Mouse (Mus musculus) heart, postnatal 4 days (tissue): Measurements from ENCODE around the gene Stab1. TPM values are rescaled to one million over a fixed set of nuclear protein-coding genes. Genes with fewer than 3 reads are reported as not detected.

Experiments
- DNase-seq: peaks from one replicate; pipeline ENCODE4 v3.0.0; 2021
- total RNA-seq, 2 experiments: library from RNA; stranded (reverse); gene quantifications; 2 replicates each; pipeline ENCODE4 v1.2.3; 2021

Gene Stab1
- total RNA-seq, 2 experiments from 2014 or later: 77.1 to 84.3 TPM

DNA sequence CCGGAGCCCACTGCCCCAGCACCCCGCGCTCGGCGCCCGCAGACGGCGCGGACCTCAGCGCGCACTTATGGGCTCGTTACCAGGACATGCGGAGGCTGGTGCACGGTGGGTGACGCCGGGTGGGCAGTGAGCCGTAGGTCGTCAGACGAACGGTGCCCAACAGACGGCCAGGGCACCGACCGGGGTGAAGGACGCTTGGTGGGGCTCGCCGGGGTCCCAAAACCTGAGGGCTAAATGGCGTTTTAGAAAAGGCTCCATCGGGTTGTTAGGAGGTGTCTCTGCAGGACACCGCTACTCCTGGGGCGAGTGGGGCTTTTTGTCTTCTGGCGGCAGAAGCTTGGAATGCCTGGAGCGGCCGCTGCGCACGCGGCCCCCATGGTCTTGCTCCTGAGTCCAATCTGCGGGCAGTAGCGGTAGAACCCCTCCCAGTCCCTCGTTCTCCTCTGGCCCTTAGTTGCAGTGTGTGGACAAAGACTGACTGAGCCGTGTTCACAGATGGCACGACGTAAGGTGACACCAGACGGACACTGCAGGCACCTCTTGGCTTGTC, 37.1 kb downstream of the Stab1 start:
- peak; percentile 44 for DNase-seq

GRCm38 (mm10) chr14:31130236-31131220, 37.9 kb downstream of the Stab1 start, which contains the start of gene Nt5dc2:
Nt5dc2 (plus strand) TSS chr14:31131053.
- peak; percentile 94 for DNase-seq

DNA sequence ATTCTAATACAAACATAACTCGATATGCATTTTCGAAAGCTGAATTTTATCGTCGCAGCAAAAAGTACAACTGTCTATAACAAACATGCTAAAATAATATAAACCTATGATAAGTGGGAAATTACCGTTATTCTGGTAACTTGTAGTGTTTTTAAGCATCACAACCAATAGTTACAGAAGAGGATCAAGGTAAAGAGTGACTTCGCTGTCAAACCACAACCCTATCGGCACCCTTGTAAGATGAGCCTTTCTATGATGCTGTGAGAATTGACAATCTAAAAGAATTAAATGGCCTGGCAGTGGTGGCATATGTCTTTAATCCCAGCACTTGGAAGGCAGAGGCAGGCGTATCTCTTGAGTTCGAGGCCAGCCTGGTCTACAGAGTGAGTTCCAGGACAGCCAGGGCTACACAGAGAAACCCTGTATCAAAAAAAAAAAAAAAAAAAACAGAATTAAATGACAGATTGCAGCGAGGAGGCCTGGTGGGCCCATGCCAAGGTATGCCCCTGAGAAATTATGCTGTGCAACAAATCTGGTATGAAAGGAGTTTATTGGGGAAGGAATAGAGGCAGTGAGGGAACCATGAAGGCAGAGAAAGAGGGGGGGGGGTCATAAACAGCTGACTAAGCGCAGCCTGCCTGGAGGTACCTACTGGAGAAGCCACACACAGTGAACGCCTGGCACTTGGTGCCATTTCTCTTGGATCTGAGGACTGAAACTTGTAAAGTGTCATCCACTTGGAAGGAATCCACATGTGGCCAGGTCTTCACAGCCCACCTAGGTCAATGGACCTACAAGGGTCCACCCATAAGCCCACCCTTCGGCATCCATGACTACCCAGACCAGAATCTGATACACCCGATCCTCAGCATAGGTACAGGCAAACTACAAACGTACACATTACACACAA, 38.9 kb downstream of the Stab1 start:
- DNase-seq: peak; percentile 7

- peak; percentile 98 for DNase-seq
These were observed 39.6 kb downstream of the Stab1 start, which contains the start of gene Smim4 for GRCm38 (mm10) chr14:31128826-31129219. Smim4 (minus strand) TSS chr14:31128956.

- peak; percentile 73 for DNase-seq
These were observed 40.2 kb downstream of the Stab1 start for GRCm38 (mm10) chr14:31128101-31128825.

GRCm38 (mm10) chr14:31126826-31127225, 41.6 kb downstream of the Stab1 start:
- DNase-seq: peak; percentile 3

GRCm38 (mm10) chr14:31125106-31126075, 43.0 kb downstream of the Stab1 start:
- DNase-seq: peak; percentile 10

- no peak for DNase-seq
These were observed 52.9 kb downstream of the Stab1 start for GRCm38 (mm10) chr14:31115522-31115921.

DNA sequence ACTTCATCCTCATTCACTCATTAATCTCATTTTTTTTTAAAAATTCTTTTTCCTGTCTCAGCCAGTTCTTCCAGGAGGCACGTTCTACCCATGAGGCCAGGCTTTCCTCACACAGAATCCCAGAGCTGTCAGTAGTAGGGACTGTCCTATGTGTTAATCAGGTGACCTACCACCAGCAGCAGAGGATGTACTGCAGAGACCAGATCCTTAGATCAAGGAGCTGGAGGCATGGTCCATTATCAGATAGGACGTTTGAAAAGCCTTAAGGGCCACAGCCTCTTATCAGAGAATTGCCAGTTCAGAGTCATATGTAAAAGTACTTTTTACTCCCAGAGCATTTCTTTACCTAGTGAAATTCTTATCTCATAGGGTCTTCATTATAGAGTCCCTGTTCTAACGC, 54.4 kb downstream of the Stab1 start:
- no peak for DNase-seq

- DNase-seq: no peak
These were observed 56.3 kb downstream of the Stab1 start for GRCm38 (mm10) chr14:31112187-31112586.

GRCm38 (mm10) chr14:31110613-31111012, 57.8 kb downstream of the Stab1 start:
- DNase-seq: no peak

- no peak for DNase-seq
These were observed 63.3 kb downstream of the Stab1 start for GRCm38 (mm10) chr14:31105156-31105555.

DNA sequence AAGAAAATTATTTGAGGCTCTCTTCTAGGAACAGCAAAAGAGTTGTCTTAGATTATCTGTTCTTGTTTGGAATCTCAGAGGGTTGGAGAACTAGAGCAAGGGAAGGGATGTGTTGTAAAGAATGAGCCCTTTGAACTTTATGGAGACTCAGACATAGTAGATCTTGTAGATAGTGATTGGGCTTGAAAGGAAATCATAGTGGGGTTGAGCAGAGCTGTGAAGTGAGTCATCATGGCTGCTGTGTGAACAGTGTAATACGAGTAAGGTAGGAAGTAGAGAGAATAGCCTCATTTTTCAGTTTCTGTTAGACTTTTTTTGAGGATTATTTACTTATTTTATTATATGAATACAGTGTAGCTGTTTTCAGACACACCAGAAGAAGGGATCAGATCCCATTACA, 78.5 kb downstream of the Stab1 start:
- DNase-seq: no peak

Other genes starting within 250 kb of the Stab1 start
- gene Itih3, start 244.9 kb downstream of the Stab1 start, total RNA-seq: under 1 TPM; 0.55 to 0.74 TPM
- gene Itih1, start 225.4 kb downstream of the Stab1 start, total RNA-seq: not detected
- gene Nek4, start 217.3 kb downstream of the Stab1 start, total RNA-seq: 1 to 10 TPM; 3.6 to 4.6 TPM
- gene Glt8d1, start 167.2 kb downstream of the Stab1 start, total RNA-seq: 10 to 100 TPM; 31.2 to 32.3 TPM
- gene Spcs1, start 167.0 kb downstream of the Stab1 start, total RNA-seq: 100 to 1,000 TPM; 176 to 181 TPM
- 100 to 1,000 TPM in 1 of 2 experiments, 10 to 100 TPM in 1; 97.2 to 101 TPM for gene Pbrm1, start 149.5 kb downstream of the Stab1 start, total RNA-seq
- gene Gnl3, start 149.5 kb downstream of the Stab1 start, total RNA-seq: 10 to 100 TPM; 37.9 to 41.4 TPM
- 10 to 100 TPM; 80.5 to 91.4 TPM for gene Smim4, start 39.7 kb downstream of the Stab1 start, total RNA-seq
- gene Nt5dc2, start 37.6 kb downstream of the Stab1 start, total RNA-seq: 10 to 100 TPM; 91.8 to 93.8 TPM
- 1,000 to 10,000 TPM; 5,292 to 5,773 TPM for gene Tnnc1, start 39.7 kb upstream of the Stab1 start, total RNA-seq
- gene Nisch, start 48.3 kb upstream of the Stab1 start, total RNA-seq: 100 to 1,000 TPM; 301 to 310 TPM
- 10 to 100 TPM in 1 of 2 experiments, 1 to 10 TPM in 1; 9.2 to 11.4 TPM for gene Sema3g, start 49.2 kb upstream of the Stab1 start, total RNA-seq
- 1 to 10 TPM; 5.5 to 6.4 TPM for gene Phf7, start 82.7 kb upstream of the Stab1 start, total RNA-seq
- 10 to 100 TPM; 54.4 to 54.8 TPM for gene Bap1, start 82.8 kb upstream of the Stab1 start, total RNA-seq
- under 1 TPM; 0.21 to 0.29 TPM for gene Dnah1, start 155.3 kb upstream of the Stab1 start, total RNA-seq
- 10 to 100 TPM; 36.1 to 36.7 TPM for gene Capn7, start 168.0 kb upstream of the Stab1 start, total RNA-seq